Mouse (Mus musculus) stomach, postnatal 0 days (tissue): ENCODE results near the gene Dhrs7c. TPM values are rescaled to one million over a fixed set of nuclear protein-coding genes. Genes with fewer than 3 reads are reported as not detected.

Experiments
- ATAC-seq: fragments of 200-750 bp; cut with Nextera tagmentation; 2 replicates; pipeline ENCODE4 v1.8.0; 2017; ENCODE audit not compliant: low FRiP score, low TSS enrichment
- DNase-seq: peaks from one replicate; pipeline ENCODE4 v3.0.0-alpha.2; 2016; ENCODE audit warnings: low spot score
- H3K27ac ChIP-seq: fragments of 300-500 bp; sonication (generic); replicated peaks from 2 replicates; pipeline ENCODE4 v1.5.1; 2014; ENCODE audit warnings: mild to moderate bottlenecking, control low read depth
- H3K27me3 ChIP-seq: fragments of 300-500 bp; sonication (generic); 2 replicates; pipeline ENCODE4 v1.6.1; 2014; ENCODE audit warnings: low read length; ENCODE audit not compliant: control insufficient read depth, insufficient read depth
- H3K36me3 ChIP-seq: fragments of 300-500 bp; sonication (generic); 2 replicates; pipeline ENCODE4 v1.6.1; 2014; ENCODE audit warnings: low read length, mixed read lengths; ENCODE audit not compliant: control insufficient read depth, insufficient read depth
- H3K4me1 ChIP-seq: fragments of 300-500 bp; sonication (generic); replicated peaks from 2 replicates; pipeline ENCODE4 v1.6.1; 2014; ENCODE audit warnings: antibody characterized with exemption; ENCODE audit not compliant: control insufficient read depth, insufficient read depth
- H3K4me2 ChIP-seq: fragments of 300-500 bp; sonication (generic); replicated peaks from 2 replicates; pipeline ENCODE4 v1.6.1; 2014; ENCODE audit warnings: low read depth, mild to moderate bottlenecking, control low read depth, moderate library complexity
- H3K4me3 ChIP-seq: fragments of 300-500 bp; sonication (generic); 2 replicates; pipeline ENCODE4 v1.5.1; 2014; ENCODE audit warnings: low read depth, low read length, control low read depth
- H3K9ac ChIP-seq: fragments of 300-500 bp; sonication (generic); 2 replicates; pipeline ENCODE4 v1.6.1; 2014; ENCODE audit warnings: mild to moderate bottlenecking, low read length, control low read depth, mixed read lengths
- H3K9me3 ChIP-seq: fragments of 300-500 bp; sonication (generic); 2 replicates; pipeline ENCODE4 v1.6.1; 2016; ENCODE audit warnings: low read length; ENCODE audit not compliant: control insufficient read depth
- CTCF ChIP-seq: IDR thresholded peaks from 2 replicates; pipeline ENCODE4 v1.5.1; 2016; ENCODE audit warnings: antibody characterized with exemption, low read depth, mild to moderate bottlenecking, moderate library complexity
- EP300 ChIP-seq: optimal IDR thresholded peaks from 2 replicates; pipeline ENCODE3; 2016; ENCODE audit warnings: antibody characterized with exemption
- WGBS: fragments of 180-500 bp; shearing (Covaris S2); extraction: QIAGEN DNeasy Blood & Tissue Kit; methylation state at CpG from one replicate; pipeline ENCODE4 v1.1.7; 2014; 5-methylcytosine and 5-hydroxymethylcytosine counted together
- polyA plus RNA-seq: library from polyadenylated mRNA; unstranded; fragments of >200 nt; fragmentation: Nextera tagmentation; extraction: Ambion mirVana; gene quantifications from 2 replicates; pipeline ENCODE4 v1.2.1, GENCODE M21; 2015

Dhrs7c gene
- polyA plus RNA-seq, 1 experiment from 2014 or later, result not detected

GRCm38 (mm10) chr11:67853996-67854395, 56.0 kb downstream of the Dhrs7c start:
- H3K4me1 ChIP-seq, result no peaks in the 10 kb centered on the region
- no peaks in the 10 kb centered on the region for H3K9me3 ChIP-seq
- TF ChIP-seq EP300, result no peak
- TF ChIP-seq CTCF, result no peak
- ATAC-seq (no peak), DNase-seq (no peak)
- H3K9ac ChIP-seq, result no peak overlapping the region
- 25% methylated on average over 6 of the region's 6 CpGs for WGBS
- no peaks in the 10 kb centered on the region for H3K27me3 ChIP-seq
- H3K4me2 ChIP-seq, result no peak overlapping the region
- H3K27ac ChIP-seq, result no peak overlapping the region
- no peak overlapping the region for H3K4me3 ChIP-seq
- no peaks in the 10 kb centered on the region for H3K36me3 ChIP-seq

- ATAC-seq, result no peak
- WGBS, result 46% methylated on average over 2 of the region's 2 CpGs
- no peak overlapping the region for H3K4me2 ChIP-seq
- H3K9me3 ChIP-seq, result no peaks in the 10 kb centered on the region
- no peaks in the 10 kb centered on the region for H3K4me1 ChIP-seq
- H3K9ac ChIP-seq, result no peak overlapping the region
- H3K36me3 ChIP-seq, result no peaks in the 10 kb centered on the region
- TF ChIP-seq CTCF (peak; percentile 80), EP300 (no peak)
- DNase-seq, result peak; percentile 61
- H3K4me3 ChIP-seq, result no peak overlapping the region
- H3K27ac ChIP-seq, result no peak overlapping the region
- no peaks in the 10 kb centered on the region for H3K27me3 ChIP-seq
Measured at GRCm38 (mm10) chr11:67855035-67855434, 57.0 kb downstream of the Dhrs7c start.

GRCm38 (mm10) chr11:67858518-67858917, 60.5 kb downstream of the Dhrs7c start:
- WGBS, result 78% methylated on average over 9 of the region's 9 CpGs
- Histone ChIP-seq H3K9me3 (no peaks in the 10 kb centered on the region), H3K4me3 (no peak overlapping the region), H3K4me2 (no peak overlapping the region), H3K4me1 (peaks cover 6% of the 10 kb centered on the region; the same call in 1 of the 2 replicates), H3K9ac (no peak overlapping the region), H3K27ac (no peak overlapping the region), H3K27me3 (no peaks in the 10 kb centered on the region), H3K36me3 (no peaks in the 10 kb centered on the region)
- TF ChIP-seq CTCF, result no peak
- TF ChIP-seq EP300, result no peak
- DNase-seq (no peak), ATAC-seq (no peak)

GRCm38 (mm10) chr11:67860743-67861398, 62.9 kb downstream of the Dhrs7c start:
- peaks cover 6% of the 10 kb centered on the region; the same call in 1 of the 2 replicates for H3K4me1 ChIP-seq
- no peaks in the 10 kb centered on the region for H3K36me3 ChIP-seq
- peak; percentile 72 for ATAC-seq
- H3K27me3 ChIP-seq, result no peaks in the 10 kb centered on the region
- H3K9me3 ChIP-seq, result no peaks in the 10 kb centered on the region
- no peak overlapping the region for H3K9ac ChIP-seq
- no peak for DNase-seq
- no peak overlapping the region for H3K4me3 ChIP-seq
- no peak for TF ChIP-seq EP300
- no peak for TF ChIP-seq CTCF
- WGBS, result 48% methylated on average over 7 of the region's 7 CpGs
- no peak overlapping the region; the same call in 1 of the 2 replicates for H3K27ac ChIP-seq
- H3K4me2 ChIP-seq, result no peak overlapping the region

GRCm38 (mm10) chr11:67861399-67861838, 63.4 kb downstream of the Dhrs7c start:
- TF ChIP-seq EP300 (no peak), CTCF (no peak)
- WGBS, result 12% methylated on average over 7 of the region's 7 CpGs
- peak; percentile 23 for DNase-seq
- ATAC-seq, result no peak
- no peak overlapping the region for H3K4me3 ChIP-seq
- no peak overlapping the region for H3K9ac ChIP-seq
- H3K27ac ChIP-seq, result peak overlapping the region; percentile 45
- peaks cover 6% of the 10 kb centered on the region; the same call in 1 of the 2 replicates for H3K4me1 ChIP-seq
- H3K36me3 ChIP-seq, result no peaks in the 10 kb centered on the region
- no peaks in the 10 kb centered on the region for H3K27me3 ChIP-seq
- H3K9me3 ChIP-seq, result no peaks in the 10 kb centered on the region
- 0 out of 2 replicates have a peak overlapping the region, but pooled peaks have one; percentile 5 for H3K4me2 ChIP-seq

GRCm38 (mm10) chr11:67865100-67865499, 67.1 kb downstream of the Dhrs7c start:
- no peaks in the 10 kb centered on the region for H3K27me3 ChIP-seq
- peak; percentile 74; the same call in 1 of the 2 replicates for ATAC-seq
- peak; percentile 68 for TF ChIP-seq CTCF
- TF ChIP-seq EP300, result no peak
- H3K4me3 ChIP-seq, result no peak overlapping the region
- H3K9ac ChIP-seq, result no peak overlapping the region
- no peak for DNase-seq
- H3K4me2 ChIP-seq, result no peak overlapping the region
- 62% methylated on average over 5 of the region's 5 CpGs for WGBS
- peaks cover 6% of the 10 kb centered on the region; the same call in 1 of the 2 replicates for H3K4me1 ChIP-seq
- H3K9me3 ChIP-seq, result no peaks in the 10 kb centered on the region
- H3K36me3 ChIP-seq, result no peaks in the 10 kb centered on the region
- no peak overlapping the region for H3K27ac ChIP-seq

Other genes with a start within 250 kb of the Dhrs7c start
- not detected in 2 replicates for gene Rcvrn, start 102.9 kb upstream of the Dhrs7c start, polyA plus RNA-seq
- 0.50 and 0.56 TPM in 2 replicates for gene Glp2r, start 27.0 kb upstream of the Dhrs7c start, polyA plus RNA-seq
- gene Gsg1l2, start 23.6 kb upstream of the Dhrs7c start, polyA plus RNA-seq, result not detected in 2 replicates
- 2.0 and 2.9 TPM in 2 replicates for gene Usp43, start 124.0 kb downstream of the Dhrs7c start, polyA plus RNA-seq
- gene Cfap52, start 167.5 kb downstream of the Dhrs7c start, polyA plus RNA-seq, result 0.35 and 0.42 TPM in 2 replicates
- gene Stx8, start 168.0 kb downstream of the Dhrs7c start, polyA plus RNA-seq, result 71.0 and 76.1 TPM in 2 replicates